Mouse (Mus musculus): ENCODE results near the gene Nudt21. TPM values are rescaled to one million over a fixed set of nuclear protein-coding genes. Genes with fewer than 3 reads are reported as not detected.

The Nudt21 gene
- polyA plus RNA-seq (2015; fragmentation: Nextera tagmentation; extraction: Ambion mirVana), result 82.9 and 85.1 TPM in 2 replicates

DNA sequence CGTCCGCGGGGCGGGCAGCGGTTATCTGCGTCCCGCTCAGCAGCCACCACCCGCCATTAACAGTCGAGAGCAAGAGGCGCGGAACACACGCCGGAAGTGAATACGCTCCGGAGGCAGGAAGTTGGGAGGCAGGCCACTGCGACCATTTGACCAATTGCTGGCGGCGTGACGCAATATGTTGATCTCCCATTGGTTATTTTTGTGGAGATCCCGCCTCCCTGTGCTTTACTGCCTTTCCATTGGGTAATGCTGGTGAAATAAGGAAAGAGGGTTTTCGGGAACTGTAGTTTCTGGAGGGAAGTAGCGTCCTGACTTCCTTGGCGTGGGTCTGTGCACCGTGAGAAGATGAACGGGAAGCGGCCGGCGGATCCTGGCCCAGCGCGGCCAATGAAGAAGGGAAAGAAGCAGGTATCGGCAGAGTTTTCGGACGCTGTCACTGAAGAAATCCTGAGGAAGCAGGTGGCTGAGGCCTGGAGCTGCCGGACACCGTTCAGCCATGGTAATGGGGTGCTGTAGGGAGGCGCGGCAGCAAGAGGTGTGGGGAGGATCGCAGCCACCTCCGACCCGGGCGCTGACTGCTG lies at the start of gene Nudt21, which contains the start of gene Ogfod1:
TSS of gene Nudt21 (minus strand) at position 88 of the 581 bp plus-strand sequence.
TSS of gene Ogfod1 (plus strand) at position 255 of the 581 bp plus-strand sequence.

DNA sequence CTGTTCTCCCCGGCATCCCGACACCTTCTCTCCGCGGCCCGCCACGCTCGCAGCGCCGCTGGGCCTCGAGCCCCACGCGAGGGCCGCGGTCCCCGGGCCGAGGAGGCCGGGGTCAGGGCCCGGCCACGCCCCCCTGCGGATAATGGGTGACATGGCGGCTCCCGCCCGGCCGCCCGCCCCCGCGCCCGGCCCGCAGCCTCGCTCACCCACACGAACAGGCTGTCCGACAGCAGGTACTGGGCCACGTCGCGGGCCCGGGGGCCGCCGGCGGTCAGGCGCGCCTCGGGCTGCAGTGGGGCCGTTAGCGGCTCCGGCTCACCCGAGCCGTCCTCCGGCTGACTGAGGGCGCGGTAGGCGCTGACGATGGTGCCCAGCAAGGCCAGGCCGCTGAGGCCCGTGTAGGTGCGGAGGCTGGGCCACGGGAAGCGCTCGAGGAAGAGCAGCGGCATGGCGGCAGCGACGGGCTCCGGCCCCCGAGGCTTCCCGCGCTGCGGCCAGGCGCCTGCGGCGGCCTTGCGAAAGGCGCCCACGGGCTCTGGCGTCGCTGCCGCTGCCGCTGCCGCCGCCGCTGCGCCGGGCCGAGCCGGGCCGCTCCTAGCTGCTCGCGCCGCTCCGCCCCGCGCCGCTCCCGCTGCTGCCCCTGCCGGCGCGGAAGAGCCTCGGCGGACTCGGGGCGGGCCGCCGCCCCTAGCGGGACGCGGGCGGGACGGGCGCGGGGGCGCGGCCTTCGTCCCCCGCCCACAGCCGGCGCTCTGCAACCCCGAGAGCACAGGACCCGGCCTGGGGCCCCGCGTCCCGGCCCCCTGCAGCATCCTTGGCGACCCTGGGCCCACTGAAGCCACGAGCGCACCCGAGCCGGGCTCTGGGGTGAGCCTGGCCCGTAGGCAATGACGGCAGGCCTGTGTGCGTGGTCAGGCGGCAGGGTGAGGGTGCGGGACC lies 24.5 kb downstream of the Nudt21 start, which contains the start of gene Amfr:
TSS of gene Amfr (minus strand) at position 830 of the 939 bp plus-strand sequence.

Other genes starting within 250 kb of the Nudt21 start
- gene Gnao1, start 227.1 kb downstream of the Nudt21 start, polyA plus RNA-seq (2015; fragmentation: Nextera tagmentation; extraction: Ambion mirVana), result 16.9 and 50.2 TPM in 2 replicates
- 68.5 and 103 TPM in 2 replicates for gene Amfr, start 24.2 kb downstream of the Nudt21 start, polyA plus RNA-seq (2015; fragmentation: Nextera tagmentation; extraction: Ambion mirVana)
- 4.0 and 6.9 TPM in 2 replicates for gene Ogfod1, start 167 bp upstream of the Nudt21 start, polyA plus RNA-seq (2015; fragmentation: Nextera tagmentation; extraction: Ambion mirVana)
- 14.1 and 15.6 TPM in 2 replicates for gene Bbs2, start 61.9 kb upstream of the Nudt21 start, polyA plus RNA-seq (2015; fragmentation: Nextera tagmentation; extraction: Ambion mirVana)
- not detected in 2 replicates for gene Mt4, start 100.2 kb upstream of the Nudt21 start, polyA plus RNA-seq (2015; fragmentation: Nextera tagmentation; extraction: Ambion mirVana)
- gene Mt3, start 115.6 kb upstream of the Nudt21 start, polyA plus RNA-seq (2015; fragmentation: Nextera tagmentation; extraction: Ambion mirVana), result 7.7 and 21.5 TPM in 2 replicates
- gene Mt2, start 135.6 kb upstream of the Nudt21 start, polyA plus RNA-seq (2015; fragmentation: Nextera tagmentation; extraction: Ambion mirVana), result 63.2 and 94.1 TPM in 2 replicates
- gene Mt1, start 142.1 kb upstream of the Nudt21 start, polyA plus RNA-seq (2015; fragmentation: Nextera tagmentation; extraction: Ambion mirVana), result 283 and 409 TPM in 2 replicates
- 14.6 and 21.1 TPM in 2 replicates for gene Nup93, start 177.5 kb upstream of the Nudt21 start, polyA plus RNA-seq (2015; fragmentation: Nextera tagmentation; extraction: Ambion mirVana)